Mouse (Mus musculus) ES-E14 (cell line): Measurements from ENCODE around the gene Them4. TPM values are rescaled to one million over a fixed set of nuclear protein-coding genes. Genes with fewer than 3 reads are reported as not detected.
"Not testable (repeated sequence)": the region's sequence is repeated elsewhere in the genome, so short reads cannot be mapped to it uniquely, and the experiment has no call there.

Experiments used
- DNase-seq: peaks from one replicate; pipeline ENCODE4 v3.0.0-alpha.2; 2013; ENCODE audit warnings: low read depth, low spot score
- H3K27ac ChIP-seq: 2 replicates; pipeline ENCODE4 v1.5.1; 2012; ENCODE audit warnings: low read depth, mild to moderate bottlenecking, low read length, moderate library complexity, mixed read lengths; ENCODE audit not compliant: poor library complexity, insufficient read depth, severe bottlenecking
- H3K36me3 ChIP-seq: 2 replicates; pipeline ENCODE4 v1.6.1; 2012; ENCODE audit warnings: mild to moderate bottlenecking, low read length, moderate library complexity, mixed read lengths; ENCODE audit not compliant: control insufficient read depth, poor library complexity, insufficient read depth, severe bottlenecking
- H3K4me1 ChIP-seq, 2 experiments: fragments of 150-350 bp in 1 of 2; sonication (generic) in 1 of 2; 2 replicates each; pipeline ENCODE4 v1.6.1; 2012; ENCODE audit warnings: low read length in 2 of 2, mild to moderate bottlenecking in 1 of 2, mixed read lengths in 1 of 2; ENCODE audit not compliant: control insufficient read depth in 2 of 2, insufficient read depth in 2 of 2, poor library complexity in 1 of 2
- H3K4me3 ChIP-seq, 2 experiments: fragments of 150-350 bp in 1 of 2; sonication (generic) in 1 of 2; 2 replicates each; pipeline ENCODE4 v1.5.1; 2012; ENCODE audit warnings: low read length in 2 of 2, low read depth in 1 of 2, mild to moderate bottlenecking in 1 of 2, mixed read lengths in 1 of 2; ENCODE audit not compliant: insufficient read depth in 1 of 2, poor library complexity in 1 of 2, severe bottlenecking in 1 of 2
- H3K9ac ChIP-seq: 2 replicates; pipeline ENCODE4 v1.6.1; 2012; ENCODE audit warnings: low read depth, mild to moderate bottlenecking, low read length, mixed read lengths; ENCODE audit not compliant: poor library complexity, insufficient read depth, severe bottlenecking
- H3K9me3 ChIP-seq: fragments of 150-350 bp; sonication (generic); 2 replicates; pipeline ENCODE4 v1.6.1; 2012; ENCODE audit warnings: low read depth, mild to moderate bottlenecking, low read length; ENCODE audit not compliant: control insufficient read depth, insufficient read depth
- CHD2 ChIP-seq: IDR thresholded peaks from 2 replicates; pipeline ENCODE4 v1.6.1; 2014; ENCODE audit warnings: mild to moderate bottlenecking, low read depth, low read length, inconsistent platforms
- HCFC1 ChIP-seq: IDR thresholded peaks from 2 replicates; pipeline ENCODE4 v1.6.1; 2012; ENCODE audit warnings: low read length, inconsistent platforms, borderline replicate concordance; ENCODE audit not compliant: insufficient read depth
- MAFK ChIP-seq: IDR thresholded peaks from 2 replicates; pipeline ENCODE4 v1.6.1; 2014; ENCODE audit warnings: mild to moderate bottlenecking, low read depth, low read length, inconsistent platforms; ENCODE audit not compliant: insufficient read depth
- ZC3H11A ChIP-seq: IDR thresholded peaks from 2 replicates; pipeline ENCODE4 v1.6.1; 2012; ENCODE audit warnings: low read depth, mild to moderate bottlenecking, inconsistent platforms, low read length, borderline replicate concordance
- ZNF384 ChIP-seq: IDR thresholded peaks from 2 replicates; pipeline ENCODE4 v1.6.1; 2012; ENCODE audit warnings: low read depth, low read length, inconsistent platforms
- in situ Hi-C, 2 experiments: fragments of 600-800 bp; cut with MboI; formaldehyde crosslinking; loops; one replicate each; pipeline ENCODE4 v1.15.1; 2025; ENCODE audit warnings: low sequenced_read_pairs in 2 of 2, inconsistent platforms in 1 of 2; ENCODE audit not compliant: unreplicated experiment in 2 of 2
- total RNA-seq: library from RNA; depleted of rRNA; stranded (reverse); fragments of 300-350 nt; gene quantifications from 2 replicates; pipeline ENCODE4 v1.2.3, GENCODE M21; 2012; rRNA removed

Gene Them4
- 1.5 and 3.0 TPM in 2 replicates for total RNA-seq

DNA sequence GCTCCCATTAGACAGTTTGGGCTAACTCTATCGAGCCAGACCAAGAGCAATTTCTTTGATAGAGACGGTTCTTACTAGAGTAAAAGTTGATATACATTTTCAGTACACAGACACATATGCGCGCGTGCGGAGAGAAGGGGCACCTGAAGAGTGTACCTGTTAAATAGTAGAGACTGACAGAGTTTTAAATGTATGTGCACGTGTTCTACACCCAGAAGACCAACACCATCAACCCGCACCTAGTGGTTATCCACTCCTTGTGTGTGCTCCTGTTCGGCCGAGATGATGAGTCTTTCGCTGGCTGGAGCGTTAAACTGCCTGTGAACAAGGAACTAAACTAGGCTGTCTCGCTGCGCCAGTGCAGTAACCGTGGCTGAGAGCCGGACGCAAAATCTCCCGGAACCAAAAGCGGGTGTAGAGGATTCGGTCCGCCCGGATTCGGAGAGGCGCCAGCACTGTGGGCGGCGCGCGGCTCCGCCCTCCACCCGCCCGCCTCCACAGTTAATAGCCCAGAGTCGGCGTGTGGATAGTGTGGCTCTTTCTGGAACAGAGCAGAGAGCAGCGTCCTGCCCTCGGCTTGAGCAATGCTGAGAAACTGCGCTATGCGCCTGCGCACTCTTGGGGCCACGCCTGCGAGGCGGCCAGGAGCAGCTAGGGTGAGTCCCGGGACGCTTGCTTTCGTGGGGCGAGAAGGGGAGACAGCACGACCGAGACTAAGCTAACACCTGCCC lies at the start of gene Them4:
Gene Them4, plus strand, starts transcription at position 457 of the 731 bp plus-strand sequence.
- TF ChIP-seq CHD2 (no peak), HCFC1 (peak; percentile 72)
- in situ Hi-C loops, result no loop called here
- H3K9ac ChIP-seq, result peak within 1 kb of the TSS; percentile 80
- peak within 1 kb of the TSS; percentile 77 to 92 for H3K4me3 ChIP-seq
- no peaks in the 10 kb centered on the region for H3K36me3 ChIP-seq
- H3K9me3 ChIP-seq, result no peaks in the 10 kb centered on the region
- DNase-seq, result peak; percentile 89
- no peaks in the 10 kb centered on the region; a peak in 1 of 4 replicates for H3K4me1 ChIP-seq
- H3K27ac ChIP-seq, result peak within 1 kb of the TSS; percentile 40; the same call in 1 of the 2 replicates

DNA sequence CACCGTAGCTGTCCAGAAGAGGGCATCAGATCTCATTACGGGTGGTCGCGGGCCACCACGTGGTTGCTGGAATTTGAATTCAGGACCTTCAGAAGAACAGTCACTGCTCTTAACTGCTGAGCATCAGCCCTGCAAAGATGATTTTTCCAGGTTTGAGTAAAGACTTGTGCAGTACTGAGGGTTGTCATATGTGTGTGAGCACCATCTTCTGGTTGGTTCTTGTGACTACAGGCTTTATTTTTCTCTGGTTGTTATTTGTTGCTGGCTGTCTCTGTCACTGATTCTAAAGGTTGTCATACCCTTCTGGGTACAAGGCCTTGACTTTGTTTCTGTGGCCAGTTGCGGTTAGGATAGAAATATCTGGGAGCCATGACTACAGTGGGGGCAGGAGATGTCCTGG lies 49.3 kb upstream of the Them4 start:
- TF ChIP-seq ZNF384 (no peak), ZC3H11A (peak; percentile 52; the same call in 1 of the 2 replicates)
- H3K9ac ChIP-seq, result no peak overlapping the region
- H3K27ac ChIP-seq, result no peak overlapping the region
- no peaks in the 10 kb centered on the region for H3K36me3 ChIP-seq
- no peak overlapping the region for H3K4me3 ChIP-seq
- DNase-seq, result peak; percentile 25
- H3K9me3 ChIP-seq, result no peaks in the 10 kb centered on the region
- H3K4me1 ChIP-seq, result no peaks in the 10 kb centered on the region
- in situ Hi-C loops, result no loop called here

DNA sequence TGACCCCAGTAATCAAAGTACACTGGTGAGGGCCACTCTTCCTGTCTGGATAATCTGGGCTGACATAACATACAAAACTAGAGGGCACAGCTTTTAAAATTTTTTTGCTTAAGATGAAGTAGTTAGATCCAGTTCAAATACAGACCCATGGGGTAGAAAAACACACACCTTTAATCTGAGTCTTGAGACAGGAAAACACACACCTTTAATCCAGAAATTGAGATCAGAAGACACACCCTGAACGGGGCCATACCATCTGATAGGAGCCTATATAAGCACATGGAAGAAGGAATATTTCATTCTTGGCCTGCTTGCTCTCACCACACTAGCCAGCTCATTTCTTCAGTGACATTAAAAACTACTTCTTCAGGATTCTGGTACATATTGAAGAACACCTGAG lies 46.2 kb upstream of the Them4 start, which contains the start of gene Gm4778:
Gene Gm4778, plus strand, starts transcription at position 301 of the 400 bp plus-strand sequence.
- H3K9ac ChIP-seq, H3K9me3 ChIP-seq, H3K27ac ChIP-seq, DNase-seq, in situ Hi-C loops, H3K4me3 ChIP-seq, H3K4me1 ChIP-seq, H3K36me3 ChIP-seq: not testable (repeated sequence)

DNA sequence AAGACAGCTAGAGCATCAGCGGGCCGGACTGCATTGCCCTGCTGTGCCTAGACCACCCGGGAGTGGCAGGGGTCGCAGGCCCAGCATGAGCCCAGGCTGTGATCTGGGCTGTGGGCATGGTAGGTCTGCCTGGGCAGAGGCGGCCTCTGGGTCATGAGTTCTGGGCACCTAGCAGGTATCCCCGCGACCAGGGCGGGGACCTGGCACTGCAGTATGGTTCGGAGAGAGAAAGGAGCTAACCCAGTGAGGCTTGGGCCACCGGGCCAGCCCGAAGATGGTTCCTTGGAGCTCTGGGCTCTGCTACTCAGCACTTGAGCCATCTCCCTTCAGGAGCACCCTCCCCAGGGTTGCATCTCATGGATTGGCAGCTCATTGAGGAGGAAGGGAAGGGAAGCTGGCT lies 33.9 kb upstream of the Them4 start:
- Histone ChIP-seq H3K9ac (no peak overlapping the region), H3K27ac (no peak overlapping the region), H3K4me3 (peak overlapping the region in 1 of 2 experiments; percentile 41; a peak in 1 of 4 replicates), H3K4me1 (no peaks in the 10 kb centered on the region), H3K9me3 (no peaks in the 10 kb centered on the region), H3K36me3 (no peaks in the 10 kb centered on the region)
- no peak for TF ChIP-seq ZC3H11A
- no peak for TF ChIP-seq CHD2
- no peak for TF ChIP-seq MAFK
- no peak for TF ChIP-seq ZNF384
- no peak for TF ChIP-seq HCFC1
- in situ Hi-C loops, result no loop called here
- no peak for DNase-seq

DNA sequence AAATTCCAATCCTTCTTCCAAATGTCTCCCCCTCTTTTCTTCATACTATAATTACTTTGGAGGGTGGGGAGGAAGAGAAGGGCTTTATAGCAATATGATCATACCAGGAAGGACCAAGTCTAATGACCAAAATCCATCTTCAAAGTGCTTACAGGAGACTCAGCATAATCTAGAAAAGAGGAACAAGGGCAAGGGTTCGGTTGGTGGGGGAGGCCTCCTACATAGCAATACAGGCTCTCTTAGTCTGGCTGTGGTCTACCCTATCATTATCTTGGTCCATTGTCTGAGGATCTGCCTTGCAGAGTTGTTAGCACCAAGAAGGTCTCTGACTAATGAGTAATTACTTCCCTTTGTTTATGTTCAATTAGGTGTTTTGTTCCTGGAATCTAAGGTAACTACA lies 4.4 kb upstream of the Them4 start:
- Histone ChIP-seq H3K36me3 (no peaks in the 10 kb centered on the region), H3K27ac (no peak overlapping the region), H3K9ac (no peak overlapping the region), H3K4me1 (no peaks in the 10 kb centered on the region; a peak in 1 of 4 replicates), H3K4me3 (no peak overlapping the region), H3K9me3 (no peaks in the 10 kb centered on the region)
- no peak for TF ChIP-seq HCFC1
- TF ChIP-seq ZC3H11A, result no peak
- TF ChIP-seq MAFK, result no peak
- TF ChIP-seq ZNF384, result no peak
- TF ChIP-seq CHD2, result no peak
- no peak for DNase-seq
- in situ Hi-C loops, result no loop called here
